Mouse (Mus musculus) heart, postnatal 0 days (tissue): ENCODE data around the gene Nfkb1.

Experiments used
- CTCF ChIP-seq: IDR thresholded peaks from 2 replicates; pipeline ENCODE4 v1.5.1; 2016; ENCODE audit warnings: antibody characterized with exemption, control low read depth, low read depth
- EP300 ChIP-seq: IDR thresholded peaks from 2 replicates; pipeline ENCODE4 v1.6.1; 2016; ENCODE audit warnings: antibody characterized with exemption, low read depth

DNA sequence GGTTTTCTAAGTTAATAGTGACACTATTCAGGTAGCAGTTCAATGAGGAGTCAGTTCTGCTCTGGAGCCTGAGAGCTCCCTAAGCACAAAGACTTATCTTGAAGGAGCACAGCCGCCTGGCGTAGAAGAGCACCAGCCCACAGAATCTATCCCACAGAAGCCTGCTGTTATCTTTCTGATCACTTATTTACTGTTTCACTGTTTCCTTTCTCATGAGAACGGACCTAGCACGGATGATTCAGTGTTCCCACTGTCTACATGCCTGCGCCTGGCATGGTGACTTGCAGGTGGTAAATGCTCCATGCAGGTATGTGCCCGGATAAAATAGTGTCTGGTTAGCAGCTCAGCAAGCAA, 27.8 kb upstream of the Nfkb1 start:
- TF ChIP-seq CTCF (no peak), EP300 (no peak)
